Mouse (Mus musculus) heart, adult 2 months (tissue): ENCODE measurements around the gene Olfr807. TPM values are rescaled to one million over a fixed set of nuclear protein-coding genes. Genes with fewer than 3 reads are reported as not detected.

Experiments
- DNase-seq, 2 experiments: peaks; one replicate each; pipeline ENCODE4 v3.0.0; 2021
- H3K27ac ChIP-seq: fragments of 200-600 bp; 2 replicates; pipeline ENCODE4 v1.8.1; 2022
- H3K27me3 ChIP-seq: fragments of 200-500 bp; 2 replicates; pipeline ENCODE4 v1.6.1; 2012; ENCODE audit warnings: mild to moderate bottlenecking, low read length, inconsistent platforms, mixed read lengths; ENCODE audit not compliant: control insufficient read depth, insufficient read depth
- H3K36me3 ChIP-seq: fragments of 200-500 bp; 2 replicates; pipeline ENCODE4 v1.6.1; 2012; ENCODE audit warnings: low read length, inconsistent platforms; ENCODE audit not compliant: control insufficient read depth, insufficient read depth
- H3K4me1 ChIP-seq: fragments of 200-500 bp; 2 replicates; pipeline ENCODE4 v1.6.1; 2011; ENCODE audit warnings: low read length; ENCODE audit not compliant: control insufficient read depth, insufficient read depth
- H3K4me3 ChIP-seq: fragments of 200-600 bp; 2 replicates; pipeline ENCODE4 v1.8.1; 2022
- H3K79me2 ChIP-seq: fragments of 200-500 bp; replicated peaks from 2 replicates; pipeline ENCODE4 v1.6.1; 2012; ENCODE audit warnings: mild to moderate bottlenecking, inconsistent platforms, low read length, moderate library complexity, mixed read lengths; ENCODE audit not compliant: control insufficient read depth, insufficient read depth
- H3K9ac ChIP-seq: fragments of 200-500 bp; 2 replicates; pipeline ENCODE4 v1.6.1; 2012; ENCODE audit warnings: low read depth, mild to moderate bottlenecking, control low read depth, inconsistent platforms, low read length, mixed read lengths
- CTCF ChIP-seq: fragments of 200-600 bp; IDR thresholded peaks from 2 replicates; pipeline ENCODE4 v1.8.1; 2022; ENCODE audit warnings: antibody characterized with exemption, mild to moderate bottlenecking, moderate library complexity
- EP300 ChIP-seq: fragments of 200-500 bp; IDR thresholded peaks from 2 replicates; pipeline ENCODE4 v1.6.1; 2011; ENCODE audit warnings: low read depth, low read length, control low read depth; ENCODE audit not compliant: insufficient read depth
- POLR2A ChIP-seq: fragments of 200-500 bp; IDR thresholded peaks from 2 replicates; pipeline ENCODE4 v1.6.1; 2011; ENCODE audit warnings: mild to moderate bottlenecking, low read depth, low read length, control low read depth; ENCODE audit not compliant: insufficient read depth
- WGBS: fragments of 180-500 bp; shearing (Covaris S2); methylation state at CpG from one replicate; pipeline ENCODE4 v1.1.7; 2018; 5-methylcytosine and 5-hydroxymethylcytosine counted together
- intact Hi-C: fragments of 180-260 bp; cut with DNase I; formaldehyde crosslinking; loops from one replicate; pipeline ENCODE4 v1.15.1; 2025
- long read RNA-seq: library from polyadenylated mRNA; stranded (forward); transcript quantifications from one replicate; pipeline ENCODE4 v2.0.0, GENCODE M21; 2021
- polyA plus RNA-seq: library from polyadenylated mRNA; depleted of rRNA; stranded (reverse); fragments of >200 nt; gene quantifications from 2 replicates; pipeline ENCODE4 v1.2.3, GENCODE M21; 2012; rRNA removed
- total RNA-seq, 2 experiments: library from RNA; stranded (reverse); gene quantifications; 2 replicates each; pipeline ENCODE4 v1.2.3; 2021

Gene Olfr807
- not detected for total RNA-seq
- polyA plus RNA-seq, result not detected in 2 replicates
- long read RNA-seq, result 0 reads

DNA sequence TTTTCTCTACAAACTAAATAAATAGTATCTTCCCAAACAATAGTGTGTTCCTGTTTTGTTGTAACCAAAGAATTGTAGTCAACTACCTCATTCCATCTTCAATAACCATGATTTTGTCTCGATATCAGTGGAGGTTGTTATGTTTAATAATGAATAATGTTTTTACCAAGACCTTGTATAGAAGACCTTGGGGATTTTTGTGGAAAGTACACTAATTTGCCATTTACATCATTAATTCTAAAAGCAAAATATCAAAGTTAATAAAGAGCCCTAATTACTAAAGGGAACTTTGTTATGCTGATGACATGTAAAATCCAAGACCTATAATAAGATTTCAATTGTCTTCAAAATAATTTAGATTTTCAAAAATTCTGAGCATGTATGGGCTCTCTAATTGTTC, at the start of gene Olfr807:
Gene Olfr807 (minus strand): TSS at position 101 of the 400 bp plus-strand sequence.
- no peak for TF ChIP-seq EP300
- TF ChIP-seq POLR2A, result no peak
- TF ChIP-seq CTCF, result no peak
- Histone ChIP-seq H3K79me2 (no peaks in the 10 kb centered on the region), H3K4me3 (no peak within 1 kb of the TSS), H3K27me3 (no peaks in the 10 kb centered on the region), H3K4me1 (no peaks in the 10 kb centered on the region), H3K27ac (no peak within 1 kb of the TSS), H3K9ac (no peak within 1 kb of the TSS), H3K36me3 (no peaks in the 10 kb centered on the region)
- 68% methylated on average over 1 of the region's 1 CpGs for WGBS
- intact Hi-C loops, result no loop called here
- no peak for DNase-seq

DNA sequence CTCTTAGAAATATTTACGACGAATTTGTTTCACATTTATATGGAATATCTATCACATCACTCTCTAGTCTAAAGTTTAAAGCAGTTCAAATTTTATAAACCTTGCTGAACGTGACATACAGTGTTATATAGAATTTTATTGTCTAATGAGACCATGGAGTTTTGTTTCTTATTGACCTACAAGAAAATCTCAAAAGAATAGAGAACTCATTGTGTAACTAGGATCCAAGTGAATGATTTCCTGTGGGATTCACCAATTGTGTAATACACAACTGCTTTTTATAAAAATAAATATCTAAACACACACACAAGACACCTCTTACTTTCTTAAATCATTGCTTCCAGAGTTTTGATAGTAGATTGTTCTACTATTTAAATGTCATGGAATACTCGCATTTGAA, 46.7 kb upstream of the Olfr807 start, which contains the start of gene Olfr811:
Gene Olfr811 (minus strand): TSS at position 101 of the 400 bp plus-strand sequence.
- no peak for TF ChIP-seq CTCF
- TF ChIP-seq EP300, result no peak
- no peak for TF ChIP-seq POLR2A
- no peaks in the 10 kb centered on the region for H3K36me3 ChIP-seq
- 71% methylated on average over 4 of the region's 4 CpGs for WGBS

GRCm38 (mm10) chr10:129794817-129795216, 37.2 kb upstream of the Olfr807 start, which contains the start of gene Olfr810:
Gene Olfr810, minus strand, starts transcription at chr10:129794917.
- H3K79me2 ChIP-seq, result no peaks in the 10 kb centered on the region
- TF ChIP-seq POLR2A (no peak), CTCF (no peak), EP300 (no peak)
- no peak within 1 kb of the TSS for H3K27ac ChIP-seq
- no peak within 1 kb of the TSS for H3K9ac ChIP-seq
- H3K36me3 ChIP-seq, result no peaks in the 10 kb centered on the region
- no peaks in the 10 kb centered on the region for H3K27me3 ChIP-seq
- no peaks in the 10 kb centered on the region for H3K4me1 ChIP-seq
- intact Hi-C loops, result no loop called here
- H3K4me3 ChIP-seq, result no peak within 1 kb of the TSS
- no peak for DNase-seq

More for the DNA sequence above, 46.7 kb upstream of the Olfr807 start, which contains the start of gene Olfr811:
- no peak within 1 kb of the TSS for H3K9ac ChIP-seq
- H3K79me2 ChIP-seq, result no peaks in the 10 kb centered on the region
- H3K4me1 ChIP-seq, result no peaks in the 10 kb centered on the region
- no peak for DNase-seq
- H3K27ac ChIP-seq, result no peak within 1 kb of the TSS
- H3K4me3 ChIP-seq, result no peak within 1 kb of the TSS
- intact Hi-C loops, result no loop called here
- no peaks in the 10 kb centered on the region for H3K27me3 ChIP-seq

DNA sequence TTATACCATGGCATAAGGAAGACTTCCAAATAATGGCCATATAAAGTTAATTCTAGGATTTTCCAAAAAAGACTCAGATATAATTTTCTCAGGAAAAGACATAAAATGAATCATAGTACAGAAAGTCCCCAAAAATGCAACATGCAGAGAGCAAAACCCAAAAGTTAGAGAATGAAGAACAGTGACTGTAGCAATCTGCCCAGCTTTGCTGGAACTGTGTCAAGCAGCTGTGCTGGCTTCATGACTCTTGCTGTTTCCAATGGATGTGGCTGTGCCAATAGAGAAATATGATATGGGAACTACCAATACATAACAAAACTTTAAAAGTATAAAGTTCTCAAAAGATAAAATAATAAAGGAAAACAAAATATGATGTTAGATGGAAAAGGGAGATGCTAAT, 20.5 kb upstream of the Olfr807 start:
- TF ChIP-seq EP300 (no peak), CTCF (no peak), POLR2A (no peak)
- H3K4me1 ChIP-seq, result no peaks in the 10 kb centered on the region
- H3K4me3 ChIP-seq, result no peak overlapping the region
- no peak overlapping the region for H3K9ac ChIP-seq
- H3K36me3 ChIP-seq, result no peaks in the 10 kb centered on the region
- H3K27me3 ChIP-seq, result no peaks in the 10 kb centered on the region
- H3K27ac ChIP-seq, result no peak overlapping the region
- H3K79me2 ChIP-seq, result no peaks in the 10 kb centered on the region
- DNase-seq, result no peak
- intact Hi-C loops, result no loop called here

DNA sequence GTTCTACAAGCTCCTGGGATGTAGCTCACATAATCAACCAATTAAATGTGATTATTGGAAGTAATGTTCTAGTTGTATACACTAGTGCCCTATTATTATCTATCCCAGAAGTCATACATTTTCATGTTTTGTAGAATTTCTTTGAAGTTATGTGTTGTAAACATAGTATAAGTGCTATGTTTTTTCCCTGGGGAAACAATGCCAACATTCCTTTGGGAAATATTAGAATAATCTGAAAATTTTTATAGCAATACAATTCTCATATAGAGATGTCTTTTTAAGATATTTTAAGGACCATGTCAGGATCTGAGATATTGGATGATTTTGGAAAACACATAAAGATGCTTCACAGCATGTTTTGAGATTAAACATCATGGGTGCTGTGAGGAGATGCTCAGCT, 16.7 kb upstream of the Olfr807 start, which contains the start of gene Olfr809:
Gene Olfr809 (plus strand): TSS at position 301 of the 400 bp plus-strand sequence.
- intact Hi-C loops, result no loop called here

DNA sequence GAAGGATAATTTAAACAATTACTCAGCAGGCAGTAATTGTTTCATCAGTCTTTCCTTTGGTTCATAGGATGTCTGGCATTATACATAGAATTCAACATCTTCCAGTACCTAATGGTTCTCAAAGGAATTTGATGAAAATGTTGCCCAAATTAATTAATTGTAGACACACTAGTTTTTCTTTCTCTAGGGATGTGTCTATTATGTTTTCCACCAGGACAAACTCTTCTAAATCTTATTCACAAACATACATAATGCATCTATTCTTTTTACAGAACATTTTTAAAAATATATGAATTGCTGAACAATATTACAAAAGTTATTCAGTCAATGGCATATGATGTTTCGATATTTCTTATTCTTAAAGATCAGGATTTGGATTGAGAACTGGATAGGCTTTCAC, 7.6 kb upstream of the Olfr807 start, which contains the start of gene Olfr808:
Gene Olfr808 (plus strand): TSS at position 301 of the 400 bp plus-strand sequence.
- no peak for DNase-seq
- no peak within 1 kb of the TSS for H3K9ac ChIP-seq
- no peaks in the 10 kb centered on the region for H3K27me3 ChIP-seq
- TF ChIP-seq CTCF (no peak), POLR2A (no peak), EP300 (no peak)
- 70% methylated on average over 1 of the region's 1 CpGs for WGBS
- no peak within 1 kb of the TSS for H3K27ac ChIP-seq
- H3K4me1 ChIP-seq, result no peaks in the 10 kb centered on the region
- H3K4me3 ChIP-seq, result no peak within 1 kb of the TSS
- H3K36me3 ChIP-seq, result no peaks in the 10 kb centered on the region
- H3K79me2 ChIP-seq, result no peaks in the 10 kb centered on the region
- intact Hi-C loops, result no loop called here

More for the DNA sequence above, 16.7 kb upstream of the Olfr807 start, which contains the start of gene Olfr809:
- H3K27ac ChIP-seq, result no peak within 1 kb of the TSS
- H3K4me3 ChIP-seq, result no peak within 1 kb of the TSS
- DNase-seq, result no peak
- H3K27me3 ChIP-seq, result no peaks in the 10 kb centered on the region
- H3K36me3 ChIP-seq, result no peaks in the 10 kb centered on the region
- H3K4me1 ChIP-seq, result no peaks in the 10 kb centered on the region
- no peak within 1 kb of the TSS for H3K9ac ChIP-seq
- H3K79me2 ChIP-seq, result no peaks in the 10 kb centered on the region
- TF ChIP-seq EP300, result no peak
- no peak for TF ChIP-seq CTCF
- no peak for TF ChIP-seq POLR2A
